Mouse (Mus musculus) CD4-positive helper T cell, adult 2 months (primary cell): ENCODE data around the gene Aen.
A peak's percentile ranks its signal among the peaks of the same experiment; 100 is the strongest.

Source experiments
- DNase-seq: peaks from one replicate; pipeline ENCODE4 v3.0.0-alpha.2; 2012; ENCODE audit warnings: low read depth, missing footprints, low spot score

Aen gene

GRCm38 (mm10) chr7:78895653-78896333 lies at the start of gene Aen:
Aen (plus strand) TSS chr7:78895854.
- DNase-seq = peak; percentile 98

GRCm38 (mm10) chr7:78846066-78846716 lies 49.5 kb upstream of the Aen start:
- DNase-seq = peak; percentile 41

GRCm38 (mm10) chr7:78846737-78847434 lies 48.8 kb upstream of the Aen start, which contains the start of gene Det1:
Det1 (minus strand) TSS chr7:78847263.
- peak; percentile 93 for DNase-seq

- peak; percentile 52 for DNase-seq
Measured at GRCm38 (mm10) chr7:78854051-78854450, 41.6 kb upstream of the Aen start.

- no peak for DNase-seq
Measured at GRCm38 (mm10) chr7:78855044-78855655, 40.5 kb upstream of the Aen start.

GRCm38 (mm10) chr7:78863796-78864445 lies 31.7 kb upstream of the Aen start:
- no peak for DNase-seq

GRCm38 (mm10) chr7:78864446-78864802 lies 31.2 kb upstream of the Aen start:
- DNase-seq = no peak

- no peak for DNase-seq
Measured at GRCm38 (mm10) chr7:78865212-78865949, 30.3 kb upstream of the Aen start.

GRCm38 (mm10) chr7:78868731-78869130 lies 26.9 kb upstream of the Aen start:
- peak; percentile 43 for DNase-seq

- DNase-seq = no peak
Measured at GRCm38 (mm10) chr7:78872366-78872765, 23.3 kb upstream of the Aen start.

GRCm38 (mm10) chr7:78872831-78873230 lies 22.8 kb upstream of the Aen start:
- no peak for DNase-seq

- DNase-seq = no peak
Measured at GRCm38 (mm10) chr7:78881607-78882468, 13.8 kb upstream of the Aen start.

- DNase-seq = no peak
Measured at GRCm38 (mm10) chr7:78882469-78882837, 13.2 kb upstream of the Aen start.

- DNase-seq = no peak
Measured at GRCm38 (mm10) chr7:78883016-78883725, 12.5 kb upstream of the Aen start.

- no peak for DNase-seq
Measured at GRCm38 (mm10) chr7:78883726-78884060, 12.0 kb upstream of the Aen start.

GRCm38 (mm10) chr7:78884139-78884538 lies 11.5 kb upstream of the Aen start:
- DNase-seq = no peak

GRCm38 (mm10) chr7:78885404-78885803 lies 10.2 kb upstream of the Aen start:
- no peak for DNase-seq

GRCm38 (mm10) chr7:78886496-78886895 lies 9.2 kb upstream of the Aen start:
- no peak for DNase-seq

- DNase-seq = no peak
Measured at GRCm38 (mm10) chr7:78887431-78887842, 8.2 kb upstream of the Aen start.

- DNase-seq = peak; percentile 76
Measured at GRCm38 (mm10) chr7:78890641-78891040, 5.0 kb upstream of the Aen start.
